Mouse (Mus musculus): ENCODE measurements around the gene Il9r.

- TF ChIP-seq CTCF (IDR thresholded peaks at IDR 0.05; ENCODE audit: extremely low read depth, insufficient read depth, insufficient read length, insufficient replicate concordance) (no peak), POLR2A (IDR thresholded peaks at IDR 0.05; ENCODE audit: low read depth, low read length) (no peak)
Measured at GRCm38 (mm10) chr11:32237411-32237795, 37.3 kb upstream of the Il9r start.

All from spleen, adult 2 months (tissue).